Mouse (Mus musculus) c-Kit-negative CD71-positive TER-119-positive erythroid progenitor cells, embryonic 14.5 days (primary cell): ENCODE measurements around the gene Comtd1.

Experiments used
- DNase-seq: peaks from one replicate; pipeline ENCODE4 v3.0.0-alpha.2; 2013; ENCODE audit warnings: low read depth, low spot score

Comtd1 gene

GRCm38 (mm10) chr14:21838336-21839017 lies 10.3 kb downstream of the Comtd1 start:
- no peak for DNase-seq

- DNase-seq, result no peak
Observed at GRCm38 (mm10) chr14:21831830-21832403, 16.9 kb downstream of the Comtd1 start.

- peak; percentile 90 for DNase-seq
Observed at GRCm38 (mm10) chr14:21830876-21831767, 17.7 kb downstream of the Comtd1 start.

- DNase-seq, result no peak
Observed at GRCm38 (mm10) chr14:21825786-21826491, 22.8 kb downstream of the Comtd1 start.

DNA sequence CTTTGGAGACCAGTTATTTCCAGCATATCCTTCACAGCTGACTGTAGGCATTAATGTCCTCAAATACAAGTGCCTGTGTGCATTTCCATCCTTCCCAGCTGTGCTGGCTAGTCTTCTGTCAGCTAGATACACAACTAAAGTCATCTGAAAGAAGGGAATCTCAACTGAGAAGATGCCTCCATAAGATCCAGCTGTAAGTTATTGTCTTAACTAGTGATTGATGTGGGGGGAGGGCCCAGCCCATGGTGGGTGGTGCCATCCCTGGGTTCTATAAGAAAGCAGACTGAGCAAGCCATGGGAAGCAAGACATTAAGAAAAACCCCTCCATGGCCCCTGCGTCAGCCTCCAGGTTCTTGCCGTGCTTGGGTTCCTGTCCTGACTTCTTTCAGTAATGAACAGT lies 23.8 kb downstream of the Comtd1 start, which contains the start of gene Vdac2:
TSS of gene Vdac2 (plus strand) at position 301 of the 400 bp plus-strand sequence.
- no peak for DNase-seq

- no peak for DNase-seq
Observed at GRCm38 (mm10) chr14:21823897-21824296, 24.9 kb downstream of the Comtd1 start.

GRCm38 (mm10) chr14:21822795-21823374 lies 25.9 kb downstream of the Comtd1 start:
- peak; percentile 44 for DNase-seq

DNA sequence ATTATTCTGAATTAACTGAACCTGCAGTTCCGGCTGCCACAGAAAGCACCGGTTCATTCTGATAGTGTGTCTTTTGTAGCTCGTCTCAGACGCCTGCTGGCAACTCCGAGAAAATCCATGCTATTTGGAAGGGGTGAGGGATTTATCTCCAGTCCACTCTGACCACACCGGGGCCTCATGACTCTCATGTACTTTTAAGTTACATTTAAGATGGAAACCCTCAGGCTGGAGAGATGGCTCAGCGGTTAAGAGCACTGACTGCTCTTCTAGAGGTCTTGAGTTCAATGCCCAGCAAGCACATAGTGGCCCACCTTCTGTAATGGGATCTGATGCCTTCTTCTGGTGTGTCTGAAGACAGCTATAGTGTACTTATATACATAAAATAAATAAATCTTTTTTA lies 26.5 kb downstream of the Comtd1 start:
- DNase-seq, result no peak

DNA sequence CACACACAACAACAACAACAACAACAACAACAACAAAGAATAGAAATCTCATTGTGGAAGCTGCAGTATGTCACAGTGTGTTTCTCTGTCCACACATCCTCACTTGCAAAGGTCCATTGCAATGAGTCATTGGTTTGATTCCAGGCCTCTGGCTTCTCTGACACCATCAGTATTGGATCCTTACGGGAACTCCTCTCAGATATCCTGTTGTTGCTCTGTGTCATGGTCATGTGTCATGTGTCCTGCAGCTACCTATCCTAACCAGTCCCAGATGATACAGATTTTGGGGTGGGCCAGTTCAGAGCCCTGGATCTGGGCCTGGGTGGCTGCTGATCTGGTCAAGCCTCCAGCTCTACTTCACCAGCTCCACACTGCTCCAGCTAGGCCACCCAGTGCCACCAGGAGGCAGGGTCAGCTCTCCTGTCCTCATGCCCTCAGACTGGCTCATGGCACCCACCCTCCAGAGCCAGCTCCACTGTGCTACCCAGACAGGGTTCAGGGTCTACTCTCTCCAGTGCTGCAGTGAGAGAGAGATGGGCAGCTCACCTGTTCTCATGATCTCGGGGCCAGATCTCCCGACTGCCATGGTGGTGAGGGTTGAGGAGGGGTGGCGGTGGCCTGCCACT lies 27.8 kb downstream of the Comtd1 start:
- DNase-seq, result no peak

- no peak for DNase-seq
Observed at GRCm38 (mm10) chr14:21817453-21817852, 31.3 kb downstream of the Comtd1 start.

GRCm38 (mm10) chr14:21816255-21816654 lies 32.5 kb downstream of the Comtd1 start:
- no peak for DNase-seq

DNA sequence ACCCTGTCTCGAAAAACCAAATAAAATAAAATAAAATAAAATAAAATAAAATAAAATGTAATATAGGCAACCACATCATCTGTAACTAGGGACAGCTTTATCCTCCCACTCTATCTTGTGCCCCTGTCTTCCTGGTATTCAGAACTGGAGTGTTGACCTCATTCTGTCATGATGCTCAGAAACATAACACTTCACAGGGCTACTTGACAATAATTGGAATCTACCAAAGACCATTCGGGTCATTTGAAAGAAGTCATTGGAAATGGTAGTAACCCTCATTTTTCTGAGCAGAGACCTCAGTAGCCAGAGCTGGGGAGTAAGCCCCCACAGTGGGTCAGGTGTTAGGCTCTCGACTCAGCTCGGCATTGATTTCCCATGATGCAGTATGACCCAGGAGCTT lies 34.2 kb downstream of the Comtd1 start:
- DNase-seq, result no peak

- DNase-seq, result no peak
Observed at GRCm38 (mm10) chr14:21813847-21814246, 34.9 kb downstream of the Comtd1 start.

DNA sequence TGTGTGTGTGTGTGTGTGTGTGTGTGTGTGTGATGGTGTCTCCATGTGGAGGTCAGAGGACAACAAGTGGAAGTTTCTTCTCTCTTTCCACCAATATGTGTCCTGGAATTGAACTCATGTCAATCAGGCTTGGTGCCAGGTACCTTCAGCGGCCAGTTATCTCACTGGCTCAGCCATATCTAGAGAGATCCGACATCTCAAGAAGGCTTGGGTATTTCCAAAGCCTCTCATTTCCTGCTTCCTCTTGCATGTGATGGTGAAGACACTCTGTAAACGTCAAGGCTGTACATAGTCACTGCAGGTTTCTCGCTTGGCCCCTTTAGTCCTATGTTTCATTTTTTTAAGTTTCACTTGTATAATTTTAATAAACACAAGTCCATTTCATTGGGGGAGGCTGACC lies 35.6 kb downstream of the Comtd1 start:
- DNase-seq, result no peak

- DNase-seq, result peak; percentile 73
Observed at GRCm38 (mm10) chr14:21812590-21813162, 36.1 kb downstream of the Comtd1 start.

DNA sequence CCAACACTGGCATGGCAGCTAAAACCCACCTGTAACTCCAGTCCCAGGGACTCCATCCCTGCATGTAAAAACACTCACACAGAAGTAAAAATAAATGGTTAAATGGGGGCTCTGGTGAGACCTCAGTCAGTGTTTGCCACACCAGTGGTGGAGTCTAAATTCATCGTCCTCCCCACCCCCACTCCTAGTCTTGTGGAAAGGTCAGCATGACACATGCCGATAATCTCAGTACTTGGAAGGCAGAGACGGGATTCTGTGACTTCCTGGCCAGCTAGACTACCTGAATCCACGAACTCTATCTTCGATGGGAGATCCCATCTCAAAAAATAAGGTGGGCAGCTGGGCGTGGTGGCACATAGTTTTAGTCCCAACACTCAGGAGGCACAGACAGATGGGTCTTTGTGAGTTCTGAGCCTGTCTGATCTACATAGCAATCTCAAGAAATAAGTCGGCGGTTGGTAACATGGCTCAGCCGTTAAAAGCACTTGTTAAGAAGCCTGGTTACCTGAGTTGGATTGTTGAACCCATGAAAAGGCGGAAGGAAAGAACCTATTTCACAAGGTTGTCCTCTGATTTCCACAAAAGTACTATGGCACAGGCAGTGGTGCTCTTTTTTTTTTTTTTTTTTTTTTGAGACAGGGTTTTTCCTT lies 36.9 kb downstream of the Comtd1 start:
- no peak for DNase-seq

GRCm38 (mm10) chr14:21811301-21811700 lies 37.5 kb downstream of the Comtd1 start:
- no peak for DNase-seq

DNA sequence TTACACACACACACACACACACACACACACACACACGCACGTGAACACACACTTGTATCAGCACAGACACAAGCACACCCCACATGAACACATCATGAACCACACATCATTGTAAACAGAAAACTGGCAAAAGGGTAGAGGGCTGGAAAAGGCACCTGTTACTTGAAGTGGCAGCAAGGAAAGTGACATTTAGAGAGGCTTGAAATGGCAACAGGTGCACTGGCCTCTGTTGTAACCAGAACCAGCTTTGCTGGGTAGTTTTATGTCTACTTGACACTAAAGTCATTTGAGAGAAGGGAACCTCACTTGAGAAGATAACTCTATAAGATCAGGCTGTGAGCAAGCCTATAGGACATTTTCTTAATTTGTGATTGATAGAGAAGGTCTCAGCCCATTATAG lies 39.4 kb downstream of the Comtd1 start:
- DNase-seq, result no peak

DNA sequence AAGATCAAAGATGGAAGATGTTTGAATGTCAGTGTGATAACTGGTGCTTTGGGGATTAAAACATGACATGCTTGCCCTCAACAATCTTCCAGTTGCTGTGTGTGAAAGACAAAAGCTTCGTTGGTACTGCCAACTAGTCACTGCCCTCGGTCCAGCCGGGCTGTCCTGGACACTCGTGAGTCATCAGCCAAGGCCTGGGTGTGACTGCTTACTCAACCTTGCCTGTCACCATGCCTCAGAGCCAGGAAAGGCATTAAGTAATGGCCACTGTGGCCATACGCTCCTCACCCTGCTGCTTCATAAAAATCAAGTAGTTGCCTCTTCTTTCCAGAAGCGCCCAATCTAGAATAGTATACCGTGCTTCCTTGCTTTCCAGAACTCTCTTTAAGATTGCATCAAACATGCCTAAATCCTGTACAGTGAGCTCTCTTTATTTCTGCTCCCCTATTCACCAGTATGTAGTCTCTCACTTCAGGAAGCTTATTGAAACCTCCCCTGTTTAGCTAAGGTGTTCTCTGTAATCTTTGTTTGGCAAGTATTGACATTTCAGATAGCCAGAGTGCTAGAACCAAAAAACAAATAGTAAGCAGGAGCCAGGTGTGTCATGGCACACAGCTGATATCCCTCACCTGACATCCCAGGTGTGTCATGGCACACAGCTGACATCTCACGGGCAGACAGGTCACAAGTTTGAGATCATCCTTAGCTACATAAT lies 40.4 kb downstream of the Comtd1 start:
- no peak for DNase-seq
